Comparison of ENCODE assay signal across 19 mouse cellular contexts in the genomic region with DNA sequence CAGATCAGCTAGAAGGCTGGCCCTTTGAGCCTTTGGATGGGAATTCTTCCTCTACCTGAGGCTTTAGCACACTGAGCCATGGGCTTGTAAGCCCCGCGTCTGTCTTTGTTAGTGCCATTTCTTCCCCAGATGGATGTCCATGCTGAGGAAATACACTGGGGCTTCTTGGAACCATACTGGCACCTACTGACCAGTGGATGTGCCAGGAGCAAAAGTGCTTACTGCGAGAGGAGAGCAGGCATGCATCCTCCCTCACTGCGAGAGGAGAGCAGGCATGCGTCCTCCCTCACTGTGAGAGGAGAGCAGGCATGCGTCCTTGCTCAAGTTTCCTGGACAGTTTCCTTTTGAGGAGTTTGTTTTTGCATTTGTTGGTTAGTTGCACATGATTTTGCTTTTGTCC. TPM values are rescaled to one million over a fixed set of nuclear protein-coding genes. Genes with fewer than 3 reads are reported as not detected.
DNase-seq lines count a peak whose midpoint lies in the region; ATAC-seq lines count a peak whose summit lies in the region.
"Had no signal": no experiment of that assay in that cellular context is flagged by ENCODE, and none has a peak within 500 bp of the region (broad histone marks: within the 10 kb centered on the region; RNA-seq: fewer than 3 reads in every experiment).

No protein-coding gene starts in this region.

- no peak overlapping the region for H3K4me2 ChIP-seq in heart, embryonic 14.5 days (ENCODE audit: low read length)
- H3K4me2 ChIP-seq in heart, embryonic 11.5 days = no peak overlapping the region
- no peak overlapping the region for H3K4me2 ChIP-seq in limb, embryonic 12.5 days
- H3K4me2 ChIP-seq in limb, embryonic 13.5 days (replicated peaks) = no peak overlapping the region
- no peak overlapping the region for H3K4me2 ChIP-seq in hindbrain, embryonic 13.5 days
- H3K4me2 ChIP-seq: embryonic facial prominence, embryonic 12.5 days; hindbrain, embryonic 12.5 days; liver, embryonic 13.5 days; midbrain, embryonic 11.5 days had no signal

- no peak overlapping the region for H3K4me3 ChIP-seq in heart, embryonic 14.5 days (ENCODE audit: control insufficient read depth in 1 of 2, insufficient read depth in 1 of 2, low read depth in 1 of 2, low read length in 2 of 2)
- no peak overlapping the region for H3K4me3 ChIP-seq in heart, embryonic 11.5 days (ENCODE audit: low read depth, low read length)
- H3K4me3 ChIP-seq in limb, embryonic 12.5 days (replicated peaks) = no peak overlapping the region
- H3K4me3 ChIP-seq in limb, embryonic 10.5 days = no peak overlapping the region
- H3K4me3 ChIP-seq in limb, embryonic 13.5 days = no peak overlapping the region
- H3K4me3 ChIP-seq in hindbrain, embryonic 13.5 days = no peak overlapping the region
- H3K4me3 ChIP-seq: embryonic facial prominence, embryonic 12.5 days; hindbrain, embryonic 12.5 days; liver, embryonic 13.5 days; myocyte had no signal

- no peak for ATAC-seq in cerebellum, adult (ENCODE audit: insufficient number of reproducible peaks, low FRiP score, low TSS enrichment)
- ATAC-seq in heart, embryonic 14.5 days (ENCODE audit: insufficient number of reproducible peaks, insufficient read depth, low FRiP score, low read depth) = no peak
- no peak for ATAC-seq in heart, embryonic 11.5 days (replicated peaks; ENCODE audit: insufficient number of reproducible peaks, low FRiP score, low TSS enrichment)
- ATAC-seq in limb, embryonic 12.5 days (ENCODE audit: insufficient number of reproducible peaks, insufficient read depth, low FRiP score, low TSS enrichment, low read depth) = no peak
- ATAC-seq in limb, embryonic 13.5 days (ENCODE audit: low FRiP score, low read depth) = no peak
- no peak for ATAC-seq in hindbrain, embryonic 13.5 days (ENCODE audit: low FRiP score)
- ATAC-seq: activated CD4-positive, CD25-positive, alpha-beta regulatory T cell, adult 4 months had no signal

- WGBS in heart, embryonic 14.5 days = 64% methylated on average over 6 of the region's 6 CpGs
- 76% methylated on average over 6 of the region's 6 CpGs for WGBS in heart, embryonic 11.5 days (ENCODE audit: insufficient replicate concordance)
- WGBS in limb, embryonic 12.5 days = 92% methylated on average over 6 of the region's 6 CpGs
- WGBS in limb, embryonic 10.5 days = 95% methylated on average over 6 of the region's 6 CpGs
- 89% methylated on average over 6 of the region's 6 CpGs for WGBS in limb, embryonic 13.5 days
- WGBS in hindbrain, embryonic 13.5 days = 86% methylated on average over 6 of the region's 6 CpGs

- H3K4me1 ChIP-seq in heart, embryonic 14.5 days (ENCODE audit: control insufficient read depth in 2 of 2, insufficient read depth in 2 of 2, low read length in 2 of 2) = peaks cover 35 to 70% of the 10 kb centered on the region in 2 experiments
- H3K4me1 ChIP-seq in heart, embryonic 11.5 days (ENCODE audit: control insufficient read depth, insufficient read depth, low read length) = peaks cover 39% of the 10 kb centered on the region
- peaks cover 82% of the 10 kb centered on the region for H3K4me1 ChIP-seq in limb, embryonic 12.5 days (replicated peaks)
- peaks cover 84% of the 10 kb centered on the region for H3K4me1 ChIP-seq in limb, embryonic 10.5 days
- peaks cover 94% of the 10 kb centered on the region for H3K4me1 ChIP-seq in limb, embryonic 13.5 days
- H3K4me1 ChIP-seq in hindbrain, embryonic 13.5 days (replicated peaks) = peaks cover 59% of the 10 kb centered on the region

- no peak overlapping the region for H3K9ac ChIP-seq in heart, embryonic 14.5 days (ENCODE audit: low read length)
- H3K9ac ChIP-seq in heart, embryonic 11.5 days (ENCODE audit: low read depth, low read length) = no peak overlapping the region
- H3K9ac ChIP-seq in limb, embryonic 12.5 days (replicated peaks) = no peak overlapping the region
- H3K9ac ChIP-seq in limb, embryonic 13.5 days = no peak overlapping the region
- no peak overlapping the region for H3K9ac ChIP-seq in hindbrain, embryonic 13.5 days
- H3K9ac ChIP-seq: embryonic facial prominence, embryonic 12.5 days; hindbrain, embryonic 12.5 days; liver, embryonic 13.5 days had no signal

- no peaks in the 10 kb centered on the region for H3K9me3 ChIP-seq in heart, embryonic 14.5 days (ENCODE audit: control insufficient read depth, low read length)
- H3K9me3 ChIP-seq in heart, embryonic 11.5 days (replicated peaks; ENCODE audit: control insufficient read depth, low read length) = no peaks in the 10 kb centered on the region
- no peaks in the 10 kb centered on the region for H3K9me3 ChIP-seq in limb, embryonic 12.5 days
- H3K9me3 ChIP-seq in limb, embryonic 10.5 days (replicated peaks) = no peaks in the 10 kb centered on the region
- no peaks in the 10 kb centered on the region for H3K9me3 ChIP-seq in limb, embryonic 13.5 days
- no peaks in the 10 kb centered on the region for H3K9me3 ChIP-seq in hindbrain, embryonic 13.5 days
- H3K9me3 ChIP-seq: embryonic facial prominence, embryonic 12.5 days; hindbrain, embryonic 12.5 days; liver, embryonic 13.5 days had no signal

- DNase-seq in cerebellum, postnatal 25 days = peak; percentile 29 to 39
- DNase-seq in limb, embryonic 10.5 days (ENCODE audit: low spot score) = no peak
- DNase-seq: gastrocnemius, postnatal 36 days; kidney, adult 9 months; liver, embryonic 13.5 days; lung, postnatal 14 days; right cerebral cortex, adult 18-20 months; thymus, postnatal 25 days had no signal

- no peaks in the 10 kb centered on the region for H3K36me3 ChIP-seq in heart, embryonic 14.5 days (ENCODE audit: control insufficient read depth, insufficient read depth, low read length)
- H3K36me3 ChIP-seq in heart, embryonic 11.5 days (ENCODE audit: control insufficient read depth, insufficient read depth, low read length) = no peaks in the 10 kb centered on the region
- no peaks in the 10 kb centered on the region for H3K36me3 ChIP-seq in limb, embryonic 12.5 days
- peaks cover 3% of the 10 kb centered on the region; the same call in 1 of the 2 replicates for H3K36me3 ChIP-seq in limb, embryonic 10.5 days
- H3K36me3 ChIP-seq in limb, embryonic 13.5 days = no peaks in the 10 kb centered on the region
- H3K36me3 ChIP-seq in hindbrain, embryonic 13.5 days = no peaks in the 10 kb centered on the region
- H3K36me3 ChIP-seq: embryonic facial prominence, embryonic 12.5 days; hindbrain, embryonic 12.5 days; liver, embryonic 13.5 days had no signal

- H3K27me3 ChIP-seq in heart, embryonic 14.5 days (ENCODE audit: control insufficient read depth, insufficient read depth, low read length) = no peaks in the 10 kb centered on the region
- no peaks in the 10 kb centered on the region for H3K27me3 ChIP-seq in heart, embryonic 11.5 days (ENCODE audit: control insufficient read depth, insufficient read depth, low read length)
- no peaks in the 10 kb centered on the region for H3K27me3 ChIP-seq in limb, embryonic 12.5 days
- no peaks in the 10 kb centered on the region for H3K27me3 ChIP-seq in limb, embryonic 10.5 days (ENCODE audit: low read depth, poor library complexity, severe bottlenecking)
- H3K27me3 ChIP-seq in limb, embryonic 13.5 days = no peaks in the 10 kb centered on the region
- no peaks in the 10 kb centered on the region for H3K27me3 ChIP-seq in hindbrain, embryonic 13.5 days
- H3K27me3 ChIP-seq: embryonic facial prominence, embryonic 12.5 days; hindbrain, embryonic 12.5 days; liver, embryonic 13.5 days had no signal

- H3K27ac ChIP-seq in heart, embryonic 14.5 days (replicated peaks in 1 of 2; ENCODE audit: control insufficient read depth in 1 of 2, insufficient read depth in 1 of 2, low read depth in 2 of 2, low read length in 2 of 2) = 0 out of 4 replicates have a peak overlapping the region, but pooled peaks have one; percentile 0 to 35
- H3K27ac ChIP-seq in heart, embryonic 11.5 days (ENCODE audit: low read depth, low read length) = no peak overlapping the region
- H3K27ac ChIP-seq in limb, embryonic 12.5 days = 0 out of 2 replicates have a peak overlapping the region, but pooled peaks have one; percentile 12
- H3K27ac ChIP-seq in limb, embryonic 10.5 days = no peak overlapping the region; the same call in 1 of the 2 replicates
- peak overlapping the region; percentile 12; the same call in 1 of the 2 replicates for H3K27ac ChIP-seq in limb, embryonic 13.5 days
- no peak overlapping the region for H3K27ac ChIP-seq in hindbrain, embryonic 13.5 days
- H3K27ac ChIP-seq: embryonic facial prominence, embryonic 12.5 days; hindbrain, embryonic 12.5 days; liver, embryonic 13.5 days had no signal

RNA-seq across cellular contexts. Expression of gene Notch2, which starts 27.5 kb away (rescaled TPM):
- polyA plus RNA-seq in heart, embryonic 14.5 days (2014; fragmentation: Nextera tagmentation; extraction: Ambion mirVana) = 12.2 and 14.5 TPM in 2 replicates
- 12.5 and 13.4 TPM in 2 replicates for polyA plus RNA-seq in heart, embryonic 11.5 days (2014; fragmentation: Nextera tagmentation; extraction: Ambion mirVana)
- 35.7 and 41.6 TPM in 2 replicates for polyA plus RNA-seq in limb, embryonic 12.5 days (2016; fragmentation: Nextera tagmentation; extraction: Ambion mirVana)
- polyA plus RNA-seq in limb, embryonic 10.5 days (2016; fragmentation: Nextera tagmentation; extraction: Ambion mirVana) = 22.7 and 29.6 TPM in 2 replicates
- 39.9 and 43.5 TPM in 2 replicates for polyA plus RNA-seq in limb, embryonic 13.5 days (2015; fragmentation: Nextera tagmentation; extraction: Ambion mirVana)
- polyA plus RNA-seq in hindbrain, embryonic 13.5 days (2015; fragmentation: Nextera tagmentation; extraction: Ambion mirVana) = 11.1 and 12.0 TPM in 2 replicates

Comparison
In these comparisons a context has a peak if more than half of its experiments do, and no peak if none do; other contexts are left out.
1. H3K27ac ChIP-seq: peak in heart, embryonic 14.5 days (2 of 2), limb, embryonic 12.5 days (single experiment) and limb, embryonic 13.5 days (single experiment); none in heart, embryonic 11.5 days (single experiment), limb, embryonic 10.5 days (single experiment) and hindbrain, embryonic 13.5 days (single experiment).